Mouse (Mus musculus): ENCODE data around the gene Ugt1a2.
A peak's percentile ranks its signal among the peaks of the same experiment; 100 is the strongest.

Gene Ugt1a2

DNA sequence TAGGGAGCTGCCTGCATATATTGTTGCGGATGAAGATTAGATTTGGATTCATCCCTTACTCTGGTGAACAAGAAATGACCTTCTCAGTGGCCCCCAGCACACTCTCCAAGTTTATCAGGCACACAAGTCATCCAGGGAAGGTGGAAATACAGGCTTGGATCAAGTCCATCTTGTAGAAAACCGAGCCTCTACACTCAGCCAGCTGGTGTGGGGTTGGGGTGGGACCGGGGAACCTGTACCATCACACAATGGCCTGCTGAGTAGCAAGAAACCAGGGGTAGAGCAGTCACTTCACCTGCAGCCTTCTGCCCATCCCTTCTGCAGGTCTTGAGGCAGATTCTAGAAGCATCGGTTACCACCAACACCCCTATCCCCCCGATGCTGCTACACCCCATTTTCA lies 34.2 kb downstream of the Ugt1a2 start:
- DNase-seq (ENCODE audit: low spot score) = no peak

DNA sequence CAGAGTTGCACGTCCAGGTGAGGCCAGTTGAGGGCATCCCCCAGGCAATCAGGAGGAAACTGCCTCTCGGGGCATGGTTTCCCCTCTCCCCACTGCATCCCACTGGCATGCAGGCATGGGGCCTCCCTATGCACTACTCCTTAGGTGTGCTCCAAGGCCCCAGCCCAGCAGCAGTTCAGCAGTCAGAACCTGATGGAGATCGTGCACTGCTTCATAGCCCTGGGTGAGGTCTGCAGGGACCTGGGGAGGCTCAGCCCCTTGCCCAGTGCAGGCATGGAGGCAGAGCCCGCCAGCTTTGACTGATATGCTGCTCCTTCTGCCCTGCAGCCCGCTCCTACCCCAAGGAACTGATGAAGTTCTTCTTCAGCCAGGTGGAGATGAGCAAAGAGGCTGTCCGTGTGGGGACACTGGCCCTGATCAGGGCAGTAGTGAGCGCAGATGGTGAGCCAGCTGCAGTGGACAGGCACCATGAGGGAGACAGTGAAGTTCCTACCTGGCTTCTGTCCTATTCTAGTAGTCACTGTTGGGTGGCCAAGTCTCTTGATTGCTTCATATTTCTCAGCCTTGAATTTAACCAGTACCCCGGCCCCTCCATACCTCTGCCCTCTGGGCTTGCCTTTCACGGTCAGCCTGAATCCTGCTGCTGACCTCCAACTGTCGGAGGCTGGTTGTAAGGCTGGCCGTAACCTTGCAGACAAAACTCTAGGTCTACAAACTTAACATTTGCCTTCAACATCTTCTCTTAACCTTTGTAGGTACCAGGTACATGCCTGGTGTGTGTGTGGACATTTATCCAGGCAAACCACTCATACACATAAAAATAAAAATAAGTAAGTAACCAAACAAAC lies 34.9 kb downstream of the Ugt1a2 start:
- DNase-seq (ENCODE audit: low spot score) = no peak

DNA sequence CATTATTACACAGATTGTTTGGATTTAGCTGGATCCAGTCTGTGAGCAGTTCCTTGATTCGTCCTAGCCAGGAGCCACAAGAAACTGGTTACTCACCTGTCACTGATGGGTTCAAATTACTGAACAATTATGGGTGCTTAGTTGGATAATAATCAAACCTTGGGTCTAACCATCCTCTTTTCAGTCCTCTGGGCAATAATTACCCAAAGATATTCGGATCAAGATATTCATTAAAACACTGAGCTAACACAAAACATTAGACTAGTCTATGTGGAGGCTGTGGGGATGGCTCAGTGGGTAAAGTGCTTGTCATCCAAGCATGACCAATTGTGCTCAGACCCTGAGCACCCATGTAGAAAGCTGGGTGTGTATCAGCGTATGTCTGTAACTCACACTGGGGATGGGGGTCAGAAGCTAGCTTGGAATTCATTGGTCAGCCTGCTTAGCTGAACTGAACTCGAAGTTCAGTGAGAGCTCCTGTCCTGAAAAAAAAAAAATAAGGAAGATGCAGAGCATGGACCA lies 35.6 kb downstream of the Ugt1a2 start:
- no peak for DNase-seq (ENCODE audit: low spot score)

DNA sequence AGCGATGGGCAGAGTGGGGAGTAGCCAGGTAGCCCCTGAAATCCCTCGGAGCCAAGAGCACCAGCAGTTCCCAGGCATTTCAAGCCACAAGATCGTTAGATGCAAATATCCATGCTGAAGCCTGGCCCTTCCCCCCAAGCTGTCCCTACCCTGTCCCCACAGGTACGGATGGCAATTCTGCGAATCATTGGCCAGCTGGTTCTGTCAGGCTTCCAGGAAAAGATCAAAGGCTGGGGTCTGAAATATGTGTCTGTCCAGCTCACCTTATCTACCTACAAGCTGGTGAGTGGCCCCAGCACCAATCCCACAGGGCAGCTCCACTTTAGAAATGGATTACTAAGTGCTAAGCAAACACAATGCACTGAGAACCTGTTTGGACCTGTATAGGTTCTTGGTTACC lies 36.9 kb downstream of the Ugt1a2 start:
- no peak for DNase-seq (ENCODE audit: low spot score)

DNA sequence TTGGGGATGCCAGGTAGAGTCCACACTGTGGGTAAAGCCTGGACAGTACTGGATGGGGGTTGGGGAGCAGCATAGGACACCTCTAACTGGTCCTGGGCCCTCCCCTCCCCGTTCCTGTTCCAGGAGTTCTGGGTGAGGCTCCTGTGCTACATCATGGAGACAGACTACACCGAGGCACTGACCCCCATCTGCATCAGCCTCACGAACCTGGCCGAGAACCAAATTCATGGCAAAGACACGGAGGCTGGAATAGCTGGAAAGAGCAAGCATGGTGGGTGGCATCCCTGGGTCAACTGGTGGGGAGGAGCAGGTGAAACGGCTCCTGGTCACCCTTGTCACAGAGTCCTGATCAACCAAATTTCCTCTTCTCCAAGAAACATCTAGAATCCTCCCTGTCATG lies 38.4 kb downstream of the Ugt1a2 start:
- DNase-seq (ENCODE audit: low spot score) = no peak

DNA sequence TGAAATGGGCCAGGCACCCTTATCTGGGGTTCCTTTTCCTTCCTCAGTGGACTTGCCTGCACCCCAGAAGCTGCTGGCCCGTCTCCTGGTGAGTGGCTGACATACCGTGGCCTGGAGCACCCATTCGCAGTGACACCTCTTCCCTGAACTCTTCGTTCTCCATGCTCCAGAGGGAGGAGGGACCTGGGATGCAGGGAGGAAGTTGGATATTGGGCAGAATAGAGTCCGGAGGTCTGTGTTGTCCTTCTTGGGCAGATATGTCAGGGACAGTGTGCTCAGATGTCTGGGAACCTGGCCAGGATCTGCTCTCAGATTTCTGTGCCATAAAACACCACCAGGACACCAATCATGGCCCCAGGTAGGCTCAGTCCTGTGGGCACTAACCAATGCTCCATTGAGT lies 39.7 kb downstream of the Ugt1a2 start:
- no peak for DNase-seq (ENCODE audit: low spot score)

DNA sequence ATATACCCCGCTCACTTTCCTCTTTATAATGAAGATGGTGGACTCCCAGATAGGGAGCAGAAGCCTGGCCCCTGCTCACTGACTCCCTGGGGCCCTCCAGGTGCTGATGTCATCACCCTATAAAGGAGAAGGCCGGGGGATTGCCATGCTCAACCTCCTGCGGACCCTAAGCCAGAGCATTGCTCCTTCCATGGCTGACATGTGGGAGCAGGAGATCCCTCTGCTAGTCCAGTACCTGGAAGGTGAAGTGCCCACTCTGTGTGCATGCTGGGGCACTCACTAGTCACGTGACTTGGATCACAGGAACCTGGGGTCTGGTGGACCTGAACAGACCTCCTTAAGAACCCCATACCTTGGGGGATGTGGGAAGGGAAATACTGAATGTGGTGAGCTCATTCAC lies 40.2 kb downstream of the Ugt1a2 start:
- DNase-seq (ENCODE audit: low spot score) = no peak

DNA sequence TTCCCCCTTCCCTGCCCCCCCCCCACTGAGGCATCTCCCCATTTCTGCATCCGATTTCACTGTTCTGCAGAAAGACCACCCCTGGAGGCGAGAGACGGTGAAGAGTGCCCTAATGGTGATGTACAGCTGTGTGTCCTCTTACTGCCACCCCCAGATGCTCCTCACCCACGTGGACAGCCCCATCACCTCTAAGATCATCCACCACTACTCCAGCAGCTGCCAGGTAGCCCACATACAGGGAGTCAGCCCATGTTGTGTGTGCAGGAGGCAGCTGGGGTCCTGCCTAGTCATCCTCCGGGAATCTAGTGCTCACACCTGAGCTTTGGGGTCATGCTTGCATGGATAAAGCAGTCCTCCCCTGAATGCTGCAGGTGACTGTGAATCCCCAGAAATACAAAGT lies 43.5 kb downstream of the Ugt1a2 start:
- no peak for DNase-seq (ENCODE audit: low spot score)

DNA sequence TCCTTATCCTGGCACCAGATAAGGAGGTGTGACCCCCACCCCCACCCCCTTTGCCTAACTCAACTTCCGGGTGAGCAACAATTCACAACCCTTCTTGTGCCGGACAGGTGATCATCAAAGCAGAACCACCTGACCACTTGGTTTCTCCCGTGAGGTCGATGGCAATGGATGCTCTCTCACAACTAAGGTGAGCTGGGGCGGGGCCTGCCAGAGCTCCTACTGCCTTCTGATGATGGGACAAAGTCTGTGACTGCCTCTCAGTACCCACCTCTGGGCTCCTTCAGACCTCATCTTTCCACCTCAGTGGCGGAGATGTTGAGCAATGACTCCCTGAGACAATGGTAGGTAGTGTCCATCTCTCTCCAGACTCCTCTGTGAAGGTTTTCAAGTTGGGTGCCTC lies 45.5 kb downstream of the Ugt1a2 start:
- no peak for DNase-seq (ENCODE audit: low spot score)

DNA sequence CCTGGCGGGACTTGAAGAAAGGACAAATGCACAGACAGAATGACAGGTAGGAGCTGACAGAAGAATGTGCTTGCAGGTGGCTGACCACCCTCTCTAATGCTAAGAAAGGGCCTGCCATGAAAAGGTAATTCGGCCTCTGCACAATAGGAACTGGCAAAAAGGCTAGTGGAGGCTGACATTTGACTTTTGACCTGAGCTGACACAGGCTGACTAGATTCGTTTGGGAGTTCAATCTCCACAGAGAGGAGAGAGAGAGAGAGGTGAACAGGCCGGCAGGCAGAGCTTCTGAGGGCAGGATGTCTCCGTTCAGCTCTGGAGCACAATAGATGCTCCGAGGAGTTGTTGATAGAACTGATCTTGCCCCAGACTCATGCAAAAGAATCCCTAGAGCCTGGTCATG lies 46.0 kb downstream of the Ugt1a2 start:
- DNase-seq (ENCODE audit: low spot score) = no peak

DNA sequence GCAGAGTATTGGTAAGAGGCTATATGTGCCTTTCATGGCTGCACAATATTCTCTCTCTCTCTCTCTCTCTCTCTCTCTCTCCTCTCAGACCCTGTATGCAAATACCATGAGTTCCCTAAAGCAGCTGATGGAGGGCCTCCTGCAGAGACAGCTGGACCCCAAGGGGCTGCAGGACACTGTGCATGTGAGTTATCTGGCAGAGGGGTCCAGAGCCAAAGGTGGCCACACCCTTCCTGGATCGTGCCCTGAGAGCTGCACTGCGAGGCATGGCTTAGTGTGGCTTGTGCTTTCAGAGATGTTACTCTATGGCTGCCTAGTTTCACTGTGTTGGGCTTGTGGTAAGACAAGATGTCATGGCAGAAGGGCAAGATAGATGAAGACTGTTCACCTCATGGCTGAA lies 47.3 kb downstream of the Ugt1a2 start:
- DNase-seq (ENCODE audit: low spot score) = no peak

DNA sequence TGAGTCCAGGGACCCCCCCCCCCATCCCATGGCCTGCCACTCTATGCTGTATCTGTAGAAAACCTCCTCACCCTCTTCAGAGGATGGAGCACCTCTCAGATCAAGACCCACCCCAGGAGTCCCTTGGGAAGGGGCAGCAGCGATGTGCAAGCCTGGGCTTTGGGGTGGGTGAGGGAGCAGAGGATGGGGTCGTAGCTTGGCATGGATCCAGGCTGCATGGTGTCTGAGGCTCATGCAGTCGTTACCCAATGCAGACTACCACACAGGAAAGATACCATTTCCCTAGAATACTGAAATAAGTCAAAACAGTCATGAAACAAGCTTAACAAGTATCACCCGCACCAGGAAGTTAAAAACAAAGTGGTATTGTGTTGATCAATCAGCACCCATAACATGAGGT lies 48.3 kb downstream of the Ugt1a2 start:
- no peak for DNase-seq (ENCODE audit: low spot score)

DNA sequence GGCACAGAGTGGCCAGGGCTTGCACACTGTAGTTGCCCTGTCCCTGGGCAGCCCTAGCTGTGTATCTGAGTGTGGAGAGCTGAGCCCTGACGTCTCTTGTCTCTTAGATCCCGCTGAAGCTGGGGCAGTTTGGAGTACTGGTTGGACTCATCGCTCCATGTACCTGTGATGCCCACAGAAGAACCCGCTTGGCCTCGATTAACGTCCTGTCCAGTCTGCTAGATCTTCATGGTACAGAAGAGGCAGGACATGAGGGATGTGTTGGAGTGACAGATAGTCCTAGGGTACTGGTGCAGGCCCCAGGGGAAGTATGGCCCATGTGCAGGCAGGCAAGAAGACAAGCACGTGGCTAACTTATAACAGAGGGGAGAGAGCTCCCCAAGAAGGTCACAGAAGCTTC lies 49.2 kb downstream of the Ugt1a2 start:
- DNase-seq (ENCODE audit: low spot score) = no peak

DNA sequence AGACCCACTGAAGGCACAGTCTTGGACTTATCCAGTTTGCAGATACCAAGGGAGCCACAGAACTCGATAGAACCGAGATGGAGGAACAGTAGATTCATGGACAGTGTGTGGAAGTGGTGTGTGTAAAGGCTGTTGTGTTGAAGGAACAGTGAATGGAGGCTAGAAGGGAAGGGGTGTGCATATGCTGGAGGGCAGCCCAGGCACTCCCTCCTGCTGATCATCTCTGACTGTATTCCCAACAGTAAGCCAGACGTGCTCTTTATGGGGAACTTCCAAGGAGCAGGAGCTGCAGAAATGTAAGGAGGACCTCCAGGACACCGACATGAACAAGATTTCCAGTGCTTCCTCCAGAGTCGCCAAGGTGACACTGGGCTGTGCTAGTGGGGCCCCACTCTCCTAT lies 49.6 kb downstream of the Ugt1a2 start:
- DNase-seq (ENCODE audit: low spot score) = no peak

DNA sequence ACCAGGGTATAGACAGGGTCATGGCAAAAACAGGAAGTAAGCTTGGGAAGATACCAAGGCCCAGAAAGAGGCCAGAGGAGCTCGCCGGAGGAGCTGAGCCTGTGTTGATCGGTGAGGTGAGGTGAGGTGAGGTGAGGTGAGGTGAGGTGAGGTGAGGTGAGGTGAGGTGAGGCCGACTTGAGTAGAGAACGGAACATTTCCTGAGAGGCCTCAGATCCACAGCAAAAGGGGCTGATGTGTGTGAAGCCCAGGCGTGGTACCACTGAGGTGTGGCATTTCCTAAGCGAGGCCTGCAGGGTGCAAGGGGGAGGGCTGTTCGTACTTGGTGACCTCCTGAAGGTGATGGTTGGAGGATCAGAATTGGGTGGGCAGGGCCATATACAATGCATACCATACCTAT lies 52.7 kb downstream of the Ugt1a2 start:
- DNase-seq (ENCODE audit: low spot score) = no peak

DNA sequence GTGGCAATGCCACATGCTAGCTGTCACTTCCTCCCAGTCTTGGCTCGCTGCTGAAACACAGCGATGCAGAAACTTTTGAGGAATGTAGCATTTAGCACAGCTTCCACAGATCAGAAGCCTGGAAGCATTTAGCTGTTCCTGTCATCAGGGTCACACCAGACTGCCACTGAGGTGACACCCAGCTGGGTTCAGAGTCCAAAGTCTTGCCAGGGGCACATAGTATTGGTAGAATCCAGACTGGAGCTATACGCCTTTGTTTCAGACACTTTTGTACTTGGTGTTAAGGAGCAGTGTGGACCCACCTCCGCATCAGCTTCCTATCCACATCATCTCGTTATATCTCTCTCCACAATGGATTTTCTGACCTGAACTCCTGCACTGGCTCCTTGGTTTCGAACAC lies 53.1 kb downstream of the Ugt1a2 start:
- no peak for DNase-seq (ENCODE audit: low spot score)

DNA sequence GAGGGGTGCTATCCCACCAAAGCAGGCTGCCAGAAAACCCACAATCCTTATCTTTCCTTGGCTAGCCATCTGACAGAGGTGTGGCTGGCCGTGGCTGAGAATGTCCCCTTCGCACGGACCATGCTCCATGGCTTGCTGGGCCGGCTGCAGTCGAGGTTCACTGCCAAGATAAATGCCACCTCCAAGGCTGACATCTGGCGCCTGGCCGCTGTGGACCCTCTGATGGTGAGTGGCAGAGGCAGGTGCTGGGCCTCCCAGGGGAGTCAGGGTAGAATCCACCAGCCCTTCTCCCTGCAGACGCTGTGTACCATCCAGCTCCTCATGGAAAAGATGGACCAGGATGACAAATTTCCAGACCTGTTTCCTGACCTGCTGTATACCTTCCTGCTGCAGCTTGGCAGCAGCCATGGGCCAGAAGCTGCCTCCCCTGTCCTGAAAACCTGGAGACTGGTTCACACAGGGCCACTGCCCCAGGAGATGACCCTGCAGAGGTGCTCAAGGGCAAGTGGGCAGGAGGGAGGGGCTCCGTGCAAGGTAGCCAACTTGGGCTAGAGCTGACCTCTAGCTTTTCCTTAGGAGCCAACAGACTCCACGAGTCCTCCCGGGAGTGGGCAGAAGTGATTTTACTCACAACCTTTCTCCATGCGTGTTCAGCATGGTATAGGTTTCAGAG lies 54.5 kb downstream of the Ugt1a2 start:
- no peak for DNase-seq (ENCODE audit: low spot score)

DNA sequence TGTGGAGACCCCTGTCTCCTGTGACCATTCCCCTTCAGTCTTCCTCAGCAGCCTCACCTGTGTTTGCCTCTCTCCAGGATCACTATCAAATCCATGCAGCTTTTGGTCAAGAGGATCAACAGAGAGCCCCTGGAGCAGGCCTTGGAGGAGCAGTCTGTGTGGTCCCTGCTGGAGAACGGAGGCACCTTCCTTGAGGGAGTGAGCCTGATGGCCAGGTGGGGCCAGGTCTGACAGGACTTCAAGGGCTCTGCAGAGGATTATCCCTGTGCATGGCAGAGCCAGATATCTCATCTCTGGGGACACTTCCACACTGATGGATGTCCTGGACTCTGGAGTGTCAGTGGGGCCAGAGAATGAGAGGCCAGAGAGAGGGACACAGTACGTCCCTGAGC lies 55.1 kb downstream of the Ugt1a2 start:
- DNase-seq (ENCODE audit: low spot score) = no peak

DNA sequence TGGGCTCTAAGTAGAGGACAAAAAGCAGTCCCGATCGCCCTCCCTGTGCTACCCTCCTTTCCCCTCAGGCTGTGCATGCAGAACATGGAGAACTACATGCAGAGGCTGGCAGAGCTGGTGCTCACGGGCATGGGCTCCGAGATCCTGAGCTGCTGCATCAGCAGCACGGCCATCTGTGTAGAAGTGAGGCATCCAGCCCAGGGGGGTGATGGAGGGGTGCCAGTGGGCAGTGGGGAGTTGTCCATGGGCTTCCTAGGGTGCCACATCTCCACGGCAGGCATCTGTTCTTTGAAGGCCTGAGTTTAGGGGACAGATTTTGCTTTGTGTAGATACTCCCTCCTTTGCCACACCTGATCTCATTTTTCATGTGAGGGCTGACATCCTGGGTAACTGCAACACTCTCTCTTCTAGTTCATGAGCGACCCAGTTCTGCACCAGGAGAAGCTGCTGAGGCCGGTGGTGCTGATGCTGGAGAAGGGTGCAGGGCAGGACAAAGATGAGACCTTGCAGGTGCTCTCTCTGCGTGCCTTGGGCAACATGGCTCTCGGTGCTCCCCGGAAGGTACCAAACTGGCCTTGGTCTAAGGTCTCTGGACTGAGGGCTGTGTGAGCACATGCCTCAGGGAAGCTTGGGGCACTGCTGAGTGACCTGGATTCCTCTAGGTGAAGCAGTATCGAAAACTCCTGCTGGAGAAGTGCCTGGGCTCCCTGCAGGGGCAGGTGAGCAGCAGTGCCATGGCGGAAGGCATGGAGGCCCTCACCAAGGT lies 55.8 kb downstream of the Ugt1a2 start:
- DNase-seq (ENCODE audit: low spot score) = no peak

DNA sequence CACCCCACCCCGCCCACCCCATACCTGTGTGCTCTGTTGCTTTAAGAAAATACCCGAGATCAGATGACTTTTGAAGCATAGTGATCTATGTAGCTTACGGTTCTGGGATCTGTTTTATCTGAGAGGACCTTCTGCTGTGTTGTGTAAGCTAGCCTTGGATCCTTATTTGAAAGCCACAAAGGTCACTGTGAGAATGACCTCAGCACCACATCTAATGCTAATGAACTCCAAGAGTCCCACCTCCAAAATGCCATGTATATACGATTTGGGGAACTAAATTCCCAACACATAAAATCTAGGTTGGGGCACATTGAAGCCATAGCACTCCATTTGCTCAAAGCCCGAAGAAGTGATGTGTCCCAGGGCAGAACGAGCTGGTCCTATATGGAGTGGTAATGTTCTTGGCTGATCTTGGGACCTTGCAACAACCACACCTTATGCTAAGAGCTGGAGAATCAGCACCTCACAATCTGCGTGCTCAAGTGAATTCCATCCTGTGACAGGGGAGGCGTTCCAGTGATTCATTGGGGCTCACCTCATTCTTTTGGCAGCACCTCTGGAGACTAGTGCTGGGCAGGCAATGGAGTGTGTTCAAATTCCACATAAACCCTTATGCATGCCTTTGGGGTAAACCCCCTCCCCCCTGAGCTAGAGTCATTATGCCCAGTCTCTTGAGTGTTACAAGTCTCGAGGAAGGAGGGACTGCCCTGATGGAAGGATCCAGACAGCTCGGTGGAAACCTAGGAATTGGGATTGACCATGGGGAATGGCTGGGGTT lies 56.7 kb downstream of the Ugt1a2 start:
- DNase-seq (ENCODE audit: low spot score) = no peak

DNA sequence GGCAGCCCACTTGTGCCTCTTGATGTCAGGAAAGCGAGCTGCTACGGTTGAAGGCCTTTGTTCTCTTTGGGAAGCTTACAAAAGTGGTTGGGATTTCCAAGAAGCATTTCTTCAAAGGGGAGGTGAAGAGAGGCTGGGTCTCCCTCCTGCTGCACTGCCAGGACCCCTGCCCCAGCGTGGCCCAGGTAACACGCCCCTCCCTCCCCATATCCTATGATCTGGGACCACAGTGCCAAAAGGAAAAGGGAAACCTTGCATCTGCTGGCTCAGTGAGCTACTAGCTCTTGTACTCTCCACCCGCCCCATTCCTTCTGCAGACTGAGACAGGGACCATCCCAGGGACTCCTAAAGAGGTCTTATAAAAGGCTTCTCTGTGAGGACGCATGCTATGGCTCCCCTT lies 57.3 kb downstream of the Ugt1a2 start:
- no peak for DNase-seq (ENCODE audit: low spot score)

DNA sequence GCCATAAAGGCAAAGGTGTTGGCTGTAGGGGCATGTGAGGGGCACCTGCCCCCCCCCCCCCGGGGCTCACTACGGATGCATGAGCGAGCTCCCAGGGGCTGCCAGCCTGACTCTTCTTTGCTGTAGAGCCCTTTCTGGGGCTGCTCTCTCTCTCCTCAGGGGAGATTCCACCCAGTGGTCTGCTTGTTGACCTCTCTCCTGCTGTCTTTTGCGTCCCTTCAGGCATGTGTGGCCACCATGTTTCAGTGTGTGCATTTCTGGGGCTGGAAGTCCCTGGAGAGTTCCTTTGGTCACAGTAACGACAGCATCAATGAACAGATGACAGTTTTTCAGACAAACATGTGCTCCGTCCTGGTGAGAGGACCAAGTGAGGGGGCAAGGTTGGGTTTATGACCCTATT lies 58.0 kb downstream of the Ugt1a2 start:
- peak; percentile 30 for DNase-seq (ENCODE audit: low spot score)

Measured in retina, embryonic 14.5 days (tissue).